27 mouse cellular contexts compared by ENCODE assay signal in the genomic region with DNA sequence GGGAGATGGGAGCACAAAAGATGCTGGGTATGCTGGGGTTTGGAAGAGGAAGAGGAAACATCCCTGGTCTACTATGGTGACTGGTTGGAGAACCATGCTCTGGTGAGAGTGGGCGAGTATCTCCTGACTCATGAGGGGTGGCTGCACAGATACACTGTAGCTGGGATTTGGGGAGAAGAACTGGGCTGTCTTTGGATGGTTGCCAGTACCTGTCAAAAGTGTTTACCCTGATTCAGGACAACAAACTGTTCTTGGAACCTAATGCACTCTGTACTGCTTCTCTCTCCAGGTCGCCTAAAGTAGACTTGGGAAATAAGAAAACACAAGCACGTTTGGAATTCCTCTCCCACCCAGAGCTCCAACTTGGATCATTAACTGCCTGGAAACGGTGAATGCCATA. TPM values are rescaled to one million over a fixed set of nuclear protein-coding genes. Genes with fewer than 3 reads are reported as not detected.
"Had no signal": no experiment of that assay in that cellular context is flagged by ENCODE, and none has a peak within 500 bp of the region (broad histone marks: within the 10 kb centered on the region; RNA-seq: fewer than 3 reads in every experiment).

No protein-coding gene starts in this region.

- H3K4me3 ChIP-seq: kidney, embryonic 15.5 days; limb, embryonic 10.5 days; limb, embryonic 13.5 days; liver, embryonic 12.5 days; liver, embryonic 15.5 days; lung, embryonic 15.5 days; midbrain, embryonic 12.5 days; stomach, embryonic 15.5 days had no signal

- H3K4me2 ChIP-seq: kidney, embryonic 15.5 days; limb, embryonic 13.5 days; liver, embryonic 12.5 days; liver, embryonic 15.5 days; lung, embryonic 15.5 days; midbrain, embryonic 12.5 days; stomach, embryonic 15.5 days had no signal

- DNase-seq: kidney, adult 11 months; kidney, adult 8-10 months; kidney, postnatal 10 days; kidney, postnatal 36 days; layer of hippocampus, adult 9-11 months; liver; lung, adult 18-20 months; lung, postnatal 10 days; right cerebral cortex, postnatal 25 days; spleen, adult 18-20 months; thymus, postnatal 25 days had no signal

- ATAC-seq: liver, embryonic 12.5 days; midbrain, embryonic 16.5 days had no signal

- H3K27ac ChIP-seq: kidney, embryonic 15.5 days; limb, embryonic 10.5 days; limb, embryonic 13.5 days; liver, embryonic 12.5 days; liver, embryonic 15.5 days; lung, embryonic 15.5 days; macrophage; midbrain, embryonic 12.5 days; stomach, embryonic 15.5 days had no signal

- H3K9me3 ChIP-seq: kidney, embryonic 15.5 days; limb, embryonic 10.5 days; limb, embryonic 13.5 days; liver, embryonic 12.5 days; liver, embryonic 15.5 days; lung, embryonic 15.5 days; midbrain, embryonic 12.5 days; stomach, embryonic 15.5 days had no signal

- H3K27me3 ChIP-seq: kidney, embryonic 15.5 days; limb, embryonic 13.5 days; liver, embryonic 12.5 days; liver, embryonic 15.5 days; lung, embryonic 15.5 days; midbrain, embryonic 12.5 days; stomach, embryonic 15.5 days had no signal

- H3K9ac ChIP-seq: kidney, embryonic 15.5 days; limb, embryonic 13.5 days; liver, embryonic 12.5 days; liver, embryonic 15.5 days; lung, embryonic 15.5 days; midbrain, embryonic 12.5 days; stomach, embryonic 15.5 days had no signal

- H3K4me1 ChIP-seq: kidney, embryonic 15.5 days; limb, embryonic 10.5 days; limb, embryonic 13.5 days; liver, embryonic 12.5 days; liver, embryonic 15.5 days; lung, embryonic 15.5 days; midbrain, embryonic 12.5 days; stomach, embryonic 15.5 days had no signal

- H3K36me3 ChIP-seq: kidney, embryonic 15.5 days; limb, embryonic 10.5 days; limb, embryonic 13.5 days; liver, embryonic 12.5 days; liver, embryonic 15.5 days; lung, embryonic 15.5 days; midbrain, embryonic 12.5 days; stomach, embryonic 15.5 days had no signal

RNA-seq across cellular contexts. Expression of gene Foxb2, which starts 50.9 kb away (rescaled TPM):
- total RNA-seq: layer of hippocampus, postnatal 25 days; left cerebral cortex, adult 18-20 months; left cerebral cortex, postnatal 25 days; megakaryocyte, adult 5-6 weeks had no signal
- polyA plus RNA-seq: kidney, embryonic 15.5 days; liver, embryonic 12.5 days; liver, embryonic 15.5 days; lung, embryonic 15.5 days; neural tube, embryonic 11.5 days; neural tube, embryonic 14.5 days; stomach, embryonic 15.5 days had no signal
